Mouse (Mus musculus): ENCODE results near the gene Dlg5. TPM values are rescaled to one million over a fixed set of nuclear protein-coding genes. Genes with fewer than 3 reads are reported as not detected.

Dlg5 gene
- total RNA-seq, 2 experiments from 2014 or later: 62.7 to 64.0 TPM

- TF ChIP-seq CTCF (conservative IDR thresholded peaks at IDR 0.05): peak; percentile 77
- DNase-seq (ENCODE audit: low spot score in 2 of 2): peak in 1 of 2 experiments; percentile 38
- H3K4me3 ChIP-seq: no peak overlapping the region
- no peak overlapping the region for H3K27ac ChIP-seq
Observed at GRCm38 (mm10) chr14:24132092-24132491, 113.6 kb downstream of the Dlg5 start.

GRCm38 (mm10) chr14:24125069-24125468, 120.7 kb downstream of the Dlg5 start:
- Histone ChIP-seq H3K4me3 (no peak overlapping the region), H3K27ac (peak overlapping the region; percentile 61; the same call in 1 of the 2 replicates)
- TF ChIP-seq CTCF (conservative IDR thresholded peaks at IDR 0.05): peak; percentile 57
- DNase-seq (ENCODE audit: low spot score in 2 of 2): no peak

GRCm38 (mm10) chr14:24124171-24124570, 121.5 kb downstream of the Dlg5 start:
- H3K27ac ChIP-seq: peak overlapping the region; percentile 61
- peak; percentile 37 to 54 for DNase-seq (ENCODE audit: low spot score in 2 of 2)
- no peak overlapping the region for H3K4me3 ChIP-seq
- TF ChIP-seq CTCF (conservative IDR thresholded peaks at IDR 0.05): no peak

GRCm38 (mm10) chr14:24106734-24107133, 139.0 kb downstream of the Dlg5 start:
- no peak for TF ChIP-seq CTCF (conservative IDR thresholded peaks at IDR 0.05)
- no peak for DNase-seq (ENCODE audit: low spot score in 2 of 2)
- Histone ChIP-seq H3K4me3 (no peak overlapping the region), H3K27ac (no peak overlapping the region)

- no peak for TF ChIP-seq CTCF (conservative IDR thresholded peaks at IDR 0.05)
- DNase-seq (ENCODE audit: low spot score in 2 of 2): no peak
- Histone ChIP-seq H3K27ac (no peak overlapping the region), H3K4me3 (no peak overlapping the region)
Observed at GRCm38 (mm10) chr14:24098828-24099227, 146.9 kb downstream of the Dlg5 start.

GRCm38 (mm10) chr14:24094656-24095055, 151.1 kb downstream of the Dlg5 start:
- no peak for DNase-seq (ENCODE audit: low spot score in 2 of 2)
- Histone ChIP-seq H3K4me3 (no peak overlapping the region), H3K27ac (no peak overlapping the region)
- TF ChIP-seq CTCF (conservative IDR thresholded peaks at IDR 0.05): no peak

GRCm38 (mm10) chr14:24093221-24093620, 152.5 kb downstream of the Dlg5 start:
- Histone ChIP-seq H3K4me3 (no peak overlapping the region), H3K27ac (0 out of 2 replicates have a peak overlapping the region, but pooled peaks have one; percentile 7)
- TF ChIP-seq CTCF (conservative IDR thresholded peaks at IDR 0.05): no peak
- no peak for DNase-seq (ENCODE audit: low spot score in 2 of 2)

GRCm38 (mm10) chr14:24092391-24092790, 153.3 kb downstream of the Dlg5 start:
- no peak for TF ChIP-seq CTCF (conservative IDR thresholded peaks at IDR 0.05)
- peak; percentile 38 to 63 for DNase-seq (ENCODE audit: low spot score in 2 of 2)
- Histone ChIP-seq H3K27ac (0 out of 2 replicates have a peak overlapping the region, but pooled peaks have one; percentile 7), H3K4me3 (no peak overlapping the region)

GRCm38 (mm10) chr14:24090790-24091189, 154.9 kb downstream of the Dlg5 start:
- no peak for TF ChIP-seq CTCF (conservative IDR thresholded peaks at IDR 0.05)
- DNase-seq (ENCODE audit: low spot score in 2 of 2): no peak
- H3K4me3 ChIP-seq: no peak overlapping the region
- H3K27ac ChIP-seq: no peak overlapping the region

- no peak overlapping the region for H3K27ac ChIP-seq
- no peak for TF ChIP-seq CTCF (conservative IDR thresholded peaks at IDR 0.05)
- no peak for DNase-seq (ENCODE audit: low spot score in 2 of 2)
- H3K4me3 ChIP-seq: no peak overlapping the region
Observed at GRCm38 (mm10) chr14:24089181-24089580, 156.5 kb downstream of the Dlg5 start.

- no peak for DNase-seq (ENCODE audit: low spot score in 2 of 2)
- H3K27ac ChIP-seq: no peak overlapping the region
- TF ChIP-seq CTCF (conservative IDR thresholded peaks at IDR 0.05): no peak
- no peak overlapping the region for H3K4me3 ChIP-seq
Observed at GRCm38 (mm10) chr14:24087430-24087829, 158.3 kb downstream of the Dlg5 start.

GRCm38 (mm10) chr14:24086481-24086880, 159.2 kb downstream of the Dlg5 start:
- H3K4me3 ChIP-seq: no peak overlapping the region
- no peak for DNase-seq (ENCODE audit: low spot score in 2 of 2)
- no peak for TF ChIP-seq CTCF (conservative IDR thresholded peaks at IDR 0.05)
- H3K27ac ChIP-seq: no peak overlapping the region

Small RNAs within 50 kb of the gene (microRNA-seq; reads per million reads assigned to microRNA genes)
- 0 reads per million in 2 experiments for gene Mir7210

Other genes starting within 250 kb of the Dlg5 start
- 100 to 1,000 TPM; 141 to 145 TPM for gene Kcnma1, start 231.4 kb downstream of the Dlg5 start, total RNA-seq (2021)
- gene E330034G19Rik, start 47.3 kb upstream of the Dlg5 start, total RNA-seq (2021): not detected
- gene Polr3a, start 241.1 kb upstream of the Dlg5 start, total RNA-seq (2021): 10 to 100 TPM; 37.9 to 38.5 TPM
- gene Rps24, start 241.2 kb upstream of the Dlg5 start, total RNA-seq (2021): 100 to 1,000 TPM; 789 to 821 TPM